Mouse (Mus musculus): ENCODE data around the gene Rasl10b. TPM values are rescaled to one million over a fixed set of nuclear protein-coding genes. Genes with fewer than 3 reads are reported as not detected.

Gene Rasl10b
- total and polyA plus RNA-seq, 2 experiments from 2014 or later, result 38.6 to 99.0 TPM

DNA sequence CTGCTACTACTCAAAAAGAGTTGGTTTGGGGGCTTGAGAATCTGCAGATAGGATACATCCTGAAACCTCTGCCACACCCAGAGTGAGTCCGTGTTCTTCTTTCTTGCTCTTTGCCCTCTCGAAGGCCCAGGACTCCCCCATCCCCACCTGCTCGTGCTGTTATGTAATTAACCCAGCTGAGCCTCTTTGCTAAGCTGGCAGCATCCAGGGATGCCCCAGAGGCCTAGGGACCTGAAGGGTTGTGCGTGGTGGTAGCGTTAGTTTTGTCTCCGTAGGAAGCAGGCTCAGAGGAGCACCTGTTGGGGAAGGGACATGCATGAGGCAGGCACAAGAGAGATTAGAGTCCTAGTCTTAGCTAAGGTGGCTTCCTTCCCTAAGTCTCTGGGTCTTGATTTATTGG lies 1.6 kb downstream of the Rasl10b start:
- Histone ChIP-seq H3K9me3 (ENCODE audit: low read length) (no peaks in the 10 kb centered on the region), H3K27ac (ENCODE audit: low read depth, low read length) (no peak overlapping the region), H3K27me3 (ENCODE audit: insufficient read depth, low read length) (no peaks in the 10 kb centered on the region), H3K4me1 (ENCODE audit: insufficient read depth) (peaks cover 4% of the 10 kb centered on the region; the same call in 1 of the 2 replicates), H3K36me3 (ENCODE audit: insufficient read depth) (0 out of 2 replicates have a peak, but pooled peaks cover 4% of the 10 kb centered on the region), H3K4me2 (ENCODE audit: low read depth) (peak overlapping the region; percentile 91), H3K4me3 (ENCODE audit: low read depth, low read length) (peak overlapping the region; percentile 97), H3K9ac (peak overlapping the region; percentile 77)
- DNase-seq, result no peak
- ATAC-seq, result no peak
- WGBS, result 46% methylated on average over 6 of the region's 6 CpGs
- TF ChIP-seq CTCF (IDR thresholded peaks at IDR 0.05; ENCODE audit: low read depth), result no peak

DNA sequence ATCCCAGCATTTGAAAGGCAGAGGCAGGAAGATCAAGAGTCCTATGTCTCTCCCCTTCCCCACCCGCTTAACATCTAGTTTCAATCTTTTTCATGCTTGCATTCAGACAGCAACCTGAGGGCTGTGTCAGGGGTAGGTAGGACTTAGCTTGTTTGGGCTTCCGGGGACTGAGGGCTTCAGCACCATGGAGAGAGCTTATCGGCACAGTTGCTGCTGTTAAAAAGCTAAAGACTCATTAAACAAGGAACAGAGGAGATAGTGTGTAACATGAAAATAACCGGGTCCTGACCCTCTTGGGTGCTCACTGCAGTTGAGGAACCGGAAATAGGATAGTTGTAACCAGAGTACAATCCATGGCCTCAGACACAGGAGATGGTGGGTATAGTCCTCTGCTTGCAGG lies 8.1 kb downstream of the Rasl10b start:
- Histone ChIP-seq H3K36me3 (ENCODE audit: insufficient read depth) (0 out of 2 replicates have a peak, but pooled peaks cover 4% of the 10 kb centered on the region), H3K27me3 (ENCODE audit: insufficient read depth, low read length) (no peaks in the 10 kb centered on the region), H3K9me3 (ENCODE audit: low read length) (no peaks in the 10 kb centered on the region), H3K4me3 (ENCODE audit: low read depth, low read length) (no peak overlapping the region), H3K27ac (ENCODE audit: low read depth, low read length) (no peak overlapping the region), H3K4me1 (ENCODE audit: insufficient read depth) (no peaks in the 10 kb centered on the region), H3K9ac (no peak overlapping the region), H3K4me2 (ENCODE audit: low read depth) (no peak overlapping the region)
- no peak for TF ChIP-seq CTCF (IDR thresholded peaks at IDR 0.05; ENCODE audit: low read depth)
- WGBS, result 10% methylated on average over 5 of the region's 5 CpGs
- no peak for DNase-seq
- no peak for ATAC-seq

DNA sequence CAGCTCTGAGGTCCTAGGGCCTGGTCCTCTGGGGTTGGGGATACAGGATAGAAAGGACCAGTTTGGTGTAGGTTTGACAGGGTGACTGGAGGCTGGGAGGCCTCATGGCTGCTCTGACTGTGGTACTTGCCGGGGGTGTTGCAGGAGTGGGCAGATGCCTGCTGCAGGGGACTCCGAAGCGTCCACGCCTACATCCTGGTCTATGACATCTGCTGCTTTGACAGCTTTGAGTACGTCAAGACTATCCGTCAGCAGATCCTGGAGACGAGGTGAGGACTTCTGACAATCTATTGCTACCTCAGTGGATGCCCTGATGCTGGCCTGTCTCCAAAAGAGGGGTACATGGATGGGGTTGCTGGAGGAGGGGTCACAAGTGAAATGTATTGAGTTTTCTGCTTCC lies 8.8 kb downstream of the Rasl10b start:
- no peak for ATAC-seq
- Histone ChIP-seq H3K4me1 (ENCODE audit: insufficient read depth) (no peaks in the 10 kb centered on the region), H3K4me2 (ENCODE audit: low read depth) (no peak overlapping the region), H3K4me3 (ENCODE audit: low read depth, low read length) (no peak overlapping the region), H3K36me3 (ENCODE audit: insufficient read depth) (0 out of 2 replicates have a peak, but pooled peaks cover 2% of the 10 kb centered on the region), H3K9ac (no peak overlapping the region), H3K27ac (ENCODE audit: low read depth, low read length) (no peak overlapping the region), H3K27me3 (ENCODE audit: insufficient read depth, low read length) (no peaks in the 10 kb centered on the region), H3K9me3 (ENCODE audit: low read length) (no peaks in the 10 kb centered on the region)
- no peak for TF ChIP-seq CTCF (IDR thresholded peaks at IDR 0.05; ENCODE audit: low read depth)
- WGBS, result 68% methylated on average over 7 of the region's 7 CpGs
- no peak for DNase-seq

DNA sequence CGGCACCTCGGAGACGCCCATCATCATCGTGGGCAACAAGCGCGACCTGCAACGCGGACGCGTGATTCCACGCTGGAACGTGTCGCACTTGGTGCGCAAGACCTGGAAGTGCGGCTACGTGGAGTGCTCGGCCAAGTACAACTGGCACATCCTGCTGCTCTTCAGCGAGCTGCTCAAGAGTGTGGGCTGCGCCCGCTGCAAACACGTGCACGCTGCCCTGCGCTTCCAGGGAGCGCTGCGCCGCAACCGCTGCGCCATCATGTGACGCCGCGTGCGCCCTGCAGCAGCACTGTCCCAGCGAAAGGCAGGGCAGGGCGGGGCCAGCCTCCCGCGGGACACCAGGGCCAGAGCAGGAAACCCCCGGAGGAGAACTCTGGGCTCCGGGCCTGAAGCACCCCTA lies 9.6 kb downstream of the Rasl10b start:
- Histone ChIP-seq H3K4me1 (ENCODE audit: insufficient read depth) (no peaks in the 10 kb centered on the region), H3K9me3 (ENCODE audit: low read length) (no peaks in the 10 kb centered on the region), H3K4me2 (ENCODE audit: low read depth) (peak overlapping the region; percentile 52), H3K27ac (ENCODE audit: low read depth, low read length) (no peak overlapping the region), H3K4me3 (ENCODE audit: low read depth, low read length) (peak overlapping the region; percentile 26), H3K27me3 (ENCODE audit: insufficient read depth, low read length) (no peaks in the 10 kb centered on the region), H3K9ac (peak overlapping the region; percentile 40), H3K36me3 (ENCODE audit: insufficient read depth) (no peaks in the 10 kb centered on the region)
- ATAC-seq (peak; percentile 86), DNase-seq (peak; percentile 78)
- whole genome bisulfite sequencing, result 5% methylated on average over 38 of the region's 38 CpGs
- TF ChIP-seq CTCF (IDR thresholded peaks at IDR 0.05; ENCODE audit: low read depth), result peak; percentile 61

DNA sequence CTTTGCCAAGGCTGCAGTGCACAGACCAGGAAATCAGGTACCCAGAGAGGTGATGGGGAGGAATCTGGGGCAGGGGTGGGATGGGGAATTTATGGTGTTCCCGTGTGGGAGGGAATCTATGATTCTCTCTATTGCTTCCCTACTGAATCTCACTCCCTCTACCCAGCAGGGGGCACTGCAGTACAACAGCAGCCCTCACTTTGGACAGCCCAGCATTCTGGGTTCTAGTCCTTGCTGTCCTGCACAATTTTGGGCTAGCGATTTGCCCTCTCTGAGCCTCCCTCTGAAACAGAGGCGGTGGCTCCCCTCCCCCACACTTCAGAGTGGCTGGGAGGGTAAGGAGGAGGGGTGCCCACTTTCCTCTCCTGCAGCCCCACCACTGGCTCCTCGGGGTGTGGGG lies 11.4 kb downstream of the Rasl10b start:
- Histone ChIP-seq H3K9ac (no peak overlapping the region), H3K4me2 (ENCODE audit: low read depth) (no peak overlapping the region), H3K4me1 (ENCODE audit: insufficient read depth) (no peaks in the 10 kb centered on the region), H3K27ac (ENCODE audit: low read depth, low read length) (no peak overlapping the region), H3K9me3 (ENCODE audit: low read length) (no peaks in the 10 kb centered on the region), H3K36me3 (ENCODE audit: insufficient read depth) (no peaks in the 10 kb centered on the region), H3K27me3 (ENCODE audit: insufficient read depth, low read length) (no peaks in the 10 kb centered on the region), H3K4me3 (ENCODE audit: low read depth, low read length) (no peak overlapping the region)
- peak; percentile 59 for TF ChIP-seq CTCF (IDR thresholded peaks at IDR 0.05; ENCODE audit: low read depth)
- 53% methylated on average over 4 of the region's 4 CpGs for WGBS
- DNase-seq (no peak), ATAC-seq (no peak)

DNA sequence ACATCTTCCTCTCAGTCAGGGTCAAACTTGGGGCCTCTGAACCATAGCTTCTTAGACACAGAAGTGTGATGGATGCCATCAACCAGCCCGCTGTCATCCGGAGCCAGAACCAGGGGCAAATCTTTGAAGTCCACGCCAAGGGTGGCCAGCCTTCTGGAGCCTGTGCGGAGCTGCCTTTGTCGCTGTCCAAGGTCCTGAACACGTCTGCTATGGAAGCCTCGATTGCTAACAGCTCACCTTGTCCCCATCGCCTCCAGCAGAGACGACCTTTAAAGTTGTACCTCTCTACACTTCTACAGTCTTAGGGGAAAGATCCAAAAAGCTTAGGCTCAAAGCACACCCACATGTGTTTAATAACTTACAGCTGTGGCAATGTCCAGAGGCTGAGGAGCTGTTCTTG lies 12.4 kb downstream of the Rasl10b start:
- 4% methylated on average over 9 of the region's 9 CpGs for WGBS
- H3K4me1 ChIP-seq (ENCODE audit: insufficient read depth), result no peaks in the 10 kb centered on the region

DNA sequence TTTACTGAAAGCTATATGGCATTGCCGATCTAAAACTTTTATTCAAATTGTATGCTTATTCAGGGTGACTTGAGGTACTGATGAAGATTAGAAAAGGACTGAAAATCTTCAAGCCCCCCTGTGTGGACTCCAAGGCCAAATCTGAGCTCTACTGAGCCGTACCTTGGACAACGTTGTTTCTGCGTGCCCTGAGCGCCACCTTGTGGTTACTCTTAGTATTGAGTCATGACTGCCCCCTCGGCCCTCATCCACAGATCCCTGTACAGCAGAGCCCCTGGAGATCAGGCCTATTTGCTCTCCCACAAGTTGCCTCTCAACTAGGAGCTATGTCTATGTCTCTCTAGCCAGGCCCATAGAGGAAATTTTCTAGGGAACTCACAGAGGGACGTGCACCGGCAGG lies 15.7 kb downstream of the Rasl10b start:
- 8% methylated on average over 8 of the region's 8 CpGs for WGBS
- no peak overlapping the region for H3K9ac ChIP-seq
- no peak overlapping the region for H3K27ac ChIP-seq (ENCODE audit: low read depth, low read length)
- H3K36me3 ChIP-seq (ENCODE audit: insufficient read depth), result no peaks in the 10 kb centered on the region
- no peak overlapping the region for H3K4me3 ChIP-seq (ENCODE audit: low read depth, low read length)
- no peaks in the 10 kb centered on the region for H3K4me1 ChIP-seq (ENCODE audit: insufficient read depth)
- DNase-seq (peak; percentile 87), ATAC-seq (peak; percentile 75)
- no peaks in the 10 kb centered on the region for H3K9me3 ChIP-seq (ENCODE audit: low read length)
- no peak overlapping the region for H3K4me2 ChIP-seq (ENCODE audit: low read depth)
- no peaks in the 10 kb centered on the region for H3K27me3 ChIP-seq (ENCODE audit: insufficient read depth, low read length)
- peak; percentile 97 for TF ChIP-seq CTCF (IDR thresholded peaks at IDR 0.05; ENCODE audit: low read depth)

More for the DNA sequence above, 12.4 kb downstream of the Rasl10b start:
- no peaks in the 10 kb centered on the region for H3K9me3 ChIP-seq (ENCODE audit: low read length)
- no peak overlapping the region for H3K9ac ChIP-seq
- H3K27me3 ChIP-seq (ENCODE audit: insufficient read depth, low read length), result no peaks in the 10 kb centered on the region
- no peaks in the 10 kb centered on the region for H3K36me3 ChIP-seq (ENCODE audit: insufficient read depth)
- no peak overlapping the region for H3K4me2 ChIP-seq (ENCODE audit: low read depth)
- ATAC-seq (no peak), DNase-seq (no peak)
- no peak overlapping the region for H3K27ac ChIP-seq (ENCODE audit: low read depth, low read length)
- no peak overlapping the region for H3K4me3 ChIP-seq (ENCODE audit: low read depth, low read length)
- no peak for TF ChIP-seq CTCF (IDR thresholded peaks at IDR 0.05; ENCODE audit: low read depth)

Measured in forebrain, postnatal 0 days (tissue).